Mouse (Mus musculus) left cerebral cortex, postnatal 36 days (tissue): Measurements from ENCODE around the gene Slc16a7. TPM values are rescaled to one million over a fixed set of nuclear protein-coding genes. Genes with fewer than 3 reads are reported as not detected.

Source experiments
- DNase-seq, 2 experiments: peaks; one replicate each; pipeline ENCODE4 v3.0.0; 2021 to 2022; ENCODE audit warnings: low spot score in 2 of 2, mixed read lengths in 1 of 2
- intact Hi-C: fragments of 180-260 bp; cut with DNase I; formaldehyde crosslinking; loops from one replicate; pipeline ENCODE4 v1.15.1; 2025
- total RNA-seq, 2 experiments: library from RNA; stranded (reverse); gene quantifications; 2 replicates each; pipeline ENCODE4 v1.2.3; 2021

Gene Slc16a7
- total RNA-seq, 2 experiments from 2014 or later, result 57.1 to 62.4 TPM

GRCm38 (mm10) chr10:125328331-125329063 lies 60.8 kb downstream of the Slc16a7 start:
- DNase-seq, result no peak
- intact Hi-C loops, result no loop called here

GRCm38 (mm10) chr10:125324871-125325565 lies 64.2 kb downstream of the Slc16a7 start:
- intact Hi-C loops, result no loop called here
- no peak for DNase-seq

- no peak for DNase-seq
- intact Hi-C loops, result no loop called here
Observed at GRCm38 (mm10) chr10:125324149-125324834, 65.0 kb downstream of the Slc16a7 start.

GRCm38 (mm10) chr10:125321446-125322428 lies 67.5 kb downstream of the Slc16a7 start:
- intact Hi-C loops, result no loop called here
- DNase-seq, result no peak

GRCm38 (mm10) chr10:125317317-125317716 lies 71.9 kb downstream of the Slc16a7 start:
- intact Hi-C loops, result no loop called here
- no peak for DNase-seq

- intact Hi-C loops, result no loop called here
- DNase-seq, result no peak
Observed at GRCm38 (mm10) chr10:125310855-125311254, 78.4 kb downstream of the Slc16a7 start.

GRCm38 (mm10) chr10:125298036-125298435 lies 91.2 kb downstream of the Slc16a7 start:
- intact Hi-C loops, result no loop called here
- peak; percentile 41 to 56 for DNase-seq

- no peak for DNase-seq
- intact Hi-C loops, result no loop called here
Observed at GRCm38 (mm10) chr10:125290320-125290719, 98.9 kb downstream of the Slc16a7 start.

GRCm38 (mm10) chr10:125288560-125288959 lies 100.7 kb downstream of the Slc16a7 start:
- intact Hi-C loops, result no loop called here
- no peak for DNase-seq

GRCm38 (mm10) chr10:125285386-125285785 lies 103.9 kb downstream of the Slc16a7 start:
- DNase-seq, result no peak

GRCm38 (mm10) chr10:125275149-125275848 lies 114.0 kb downstream of the Slc16a7 start:
- no peak for DNase-seq
- intact Hi-C loops, result no loop called here

More at GRCm38 (mm10) chr10:125285386-125285785, 103.9 kb downstream of the Slc16a7 start:
- intact Hi-C loops, result no loop called here

- intact Hi-C loops, result no loop called here
- no peak for DNase-seq
Observed at GRCm38 (mm10) chr10:125274519-125275148, 114.6 kb downstream of the Slc16a7 start.

- intact Hi-C loops, result no loop called here
Observed at GRCm38 (mm10) chr10:125273759-125274158, 115.5 kb downstream of the Slc16a7 start.

GRCm38 (mm10) chr10:125271448-125271847 lies 117.8 kb downstream of the Slc16a7 start:
- no peak for DNase-seq
- intact Hi-C loops, result no loop called here

More at GRCm38 (mm10) chr10:125273759-125274158, 115.5 kb downstream of the Slc16a7 start:
- no peak for DNase-seq

GRCm38 (mm10) chr10:125270266-125270665 lies 119.0 kb downstream of the Slc16a7 start:
- intact Hi-C loops, result no loop called here
- no peak for DNase-seq

- intact Hi-C loops, result loop anchor here (5.0 kb wide), 1 partner anchor 129 kb away; no protein-coding TSS in a partner anchor
- no peak for DNase-seq
Observed at GRCm38 (mm10) chr10:125266322-125266721, 122.9 kb downstream of the Slc16a7 start.

GRCm38 (mm10) chr10:125265901-125266300 lies 123.4 kb downstream of the Slc16a7 start:
- DNase-seq, result no peak
- intact Hi-C loops, result loop anchor here (2.0 to 5.0 kb wide), 2 partner anchors 129 to 231 kb away; no protein-coding TSS in a partner anchor

GRCm38 (mm10) chr10:125265467-125265866 lies 123.8 kb downstream of the Slc16a7 start:
- intact Hi-C loops, result loop anchor here (2.0 to 5.0 kb wide), 2 partner anchors 128 to 231 kb away; no protein-coding TSS in a partner anchor
- no peak for DNase-seq
